Mouse (Mus musculus): ENCODE results near the gene Hist1h2ao. TPM values are rescaled to one million over a fixed set of nuclear protein-coding genes. Genes with fewer than 3 reads are reported as not detected.
"Not testable (repeated sequence)": the region's sequence is repeated elsewhere in the genome, so short reads cannot be mapped to it uniquely, and the experiment has no call there.

Hist1h2ao gene
- polyA plus RNA-seq (2015; fragmentation: Nextera tagmentation; extraction: Ambion mirVana) = 1.8 TPM in 1 of 2 replicates, not detected in the other

GRCm38 (mm10) chr13:21810073-21810472 lies at the start of gene Hist1h2ao, which contains the start of gene Hist1h2bq:
Gene Hist1h2ao (plus strand): TSS chr13:21810465.
Gene Hist1h2bq (minus strand): TSS chr13:21810197.
- H3K27ac ChIP-seq (replicated peaks); H3K9ac ChIP-seq (replicated peaks): not testable (repeated sequence)

GRCm38 (mm10) chr13:21778814-21779766 lies 31.2 kb upstream of the Hist1h2ao start:
- peak; percentile 95 for ATAC-seq (replicated peaks)
- 3% methylated on average over 33 of the region's 33 CpGs for WGBS

More at GRCm38 (mm10) chr13:21810073-21810472, at the start of gene Hist1h2ao, which contains the start of gene Hist1h2bq:
- H3K27me3 ChIP-seq; H3K36me3 ChIP-seq; H3K4me2 ChIP-seq (replicated peaks); H3K9me3 ChIP-seq; H3K4me3 ChIP-seq; H3K4me1 ChIP-seq: not testable (repeated sequence)
- WGBS = no CpG with 5 or more reads among the region's 23 CpGs
- ATAC-seq (replicated peaks) = peak; percentile 98

GRCm38 (mm10) chr13:21779767-21780731 lies 30.2 kb upstream of the Hist1h2ao start, which contains the start of gene Hist1h1b:
Gene Hist1h1b (minus strand): TSS chr13:21780625.
- H3K9ac ChIP-seq (replicated peaks) = peak within 1 kb of the TSS; percentile 60
- H3K36me3 ChIP-seq = no peaks in the 10 kb centered on the region
- H3K27me3 ChIP-seq = no peaks in the 10 kb centered on the region
- no peaks in the 10 kb centered on the region for H3K9me3 ChIP-seq
- WGBS = under 1% methylated on average over 44 of the region's 44 CpGs
- ATAC-seq (replicated peaks) = peak; percentile 6
- peaks cover 44% of the 10 kb centered on the region for H3K4me1 ChIP-seq
- H3K4me2 ChIP-seq (replicated peaks) = peak within 1 kb of the TSS; percentile 84
- peak within 1 kb of the TSS; percentile 50 for H3K4me3 ChIP-seq
- peak within 1 kb of the TSS; percentile 89 for H3K27ac ChIP-seq (replicated peaks)

More at GRCm38 (mm10) chr13:21778814-21779766, 31.2 kb upstream of the Hist1h2ao start:
- H3K4me1 ChIP-seq = peaks cover 39% of the 10 kb centered on the region
- no peaks in the 10 kb centered on the region for H3K27me3 ChIP-seq
- peak overlapping the region; percentile 50 for H3K4me3 ChIP-seq
- H3K4me2 ChIP-seq (replicated peaks) = peak overlapping the region; percentile 84
- H3K27ac ChIP-seq (replicated peaks) = peak overlapping the region; percentile 89
- H3K9ac ChIP-seq (replicated peaks) = peak overlapping the region; percentile 60
- no peaks in the 10 kb centered on the region for H3K36me3 ChIP-seq
- H3K9me3 ChIP-seq = no peaks in the 10 kb centered on the region

GRCm38 (mm10) chr13:21781021-21781555 lies 29.2 kb upstream of the Hist1h2ao start:
- H3K27ac ChIP-seq (replicated peaks) = peak overlapping the region; percentile 89

GRCm38 (mm10) chr13:21781639-21782038 lies 28.6 kb upstream of the Hist1h2ao start:
- WGBS = 95% methylated on average over 1 of the region's 1 CpGs
- no peak overlapping the region for H3K27ac ChIP-seq (replicated peaks)
- no peak overlapping the region for H3K4me3 ChIP-seq
- H3K4me1 ChIP-seq = peaks cover 56% of the 10 kb centered on the region
- H3K4me2 ChIP-seq (replicated peaks) = no peak overlapping the region
- no peak overlapping the region for H3K9ac ChIP-seq (replicated peaks)
- no peaks in the 10 kb centered on the region for H3K36me3 ChIP-seq
- H3K27me3 ChIP-seq = no peaks in the 10 kb centered on the region
- H3K9me3 ChIP-seq = no peaks in the 10 kb centered on the region
- ATAC-seq (replicated peaks) = no peak

More at GRCm38 (mm10) chr13:21781021-21781555, 29.2 kb upstream of the Hist1h2ao start:
- H3K4me3 ChIP-seq = peak overlapping the region; percentile 50; the same call in 1 of the 2 replicates
- no peak overlapping the region for H3K9ac ChIP-seq (replicated peaks)
- H3K9me3 ChIP-seq = no peaks in the 10 kb centered on the region
- WGBS = 39% methylated on average over 6 of the region's 6 CpGs
- ATAC-seq (replicated peaks) = no peak
- no peaks in the 10 kb centered on the region for H3K27me3 ChIP-seq
- H3K36me3 ChIP-seq = no peaks in the 10 kb centered on the region
- H3K4me2 ChIP-seq (replicated peaks) = peak overlapping the region; percentile 84
- H3K4me1 ChIP-seq = peaks cover 51% of the 10 kb centered on the region

- peaks cover 57% of the 10 kb centered on the region for H3K4me1 ChIP-seq
- not testable (repeated sequence) for H3K9me3 ChIP-seq; H3K36me3 ChIP-seq; ATAC-seq (replicated peaks); H3K27me3 ChIP-seq
- H3K27ac ChIP-seq (replicated peaks) = peak overlapping the region; percentile 88
- H3K4me2 ChIP-seq (replicated peaks) = peak overlapping the region; percentile 77
- peak overlapping the region; percentile 67 for H3K9ac ChIP-seq (replicated peaks)
- under 1% methylated on average over 23 of the region's 35 CpGs for WGBS
- H3K4me3 ChIP-seq = peak overlapping the region; percentile 46
Observed at GRCm38 (mm10) chr13:21782361-21783254, 27.7 kb upstream of the Hist1h2ao start.

GRCm38 (mm10) chr13:21783255-21783617 lies 27.0 kb upstream of the Hist1h2ao start, which contains the start of gene Hist1h3i:
Gene Hist1h3i (minus strand): TSS chr13:21783370.
- H3K27me3 ChIP-seq = no peaks in the 10 kb centered on the region
- no peaks in the 10 kb centered on the region for H3K36me3 ChIP-seq
- H3K27ac ChIP-seq (replicated peaks) = peak within 1 kb of the TSS; percentile 88
- peaks cover 59% of the 10 kb centered on the region for H3K4me1 ChIP-seq
- ATAC-seq (replicated peaks) = peak; percentile 79
- WGBS = 0% methylated on average over 17 of the region's 20 CpGs
- peak within 1 kb of the TSS; percentile 77 for H3K4me2 ChIP-seq (replicated peaks)
- H3K4me3 ChIP-seq = peak within 1 kb of the TSS; percentile 46
- H3K9ac ChIP-seq (replicated peaks) = peak within 1 kb of the TSS; percentile 67
- H3K9me3 ChIP-seq = no peaks in the 10 kb centered on the region

- no peak for ATAC-seq (replicated peaks)
- Histone ChIP-seq H3K27ac (replicated peaks) (peak overlapping the region; percentile 88), H3K36me3 (no peaks in the 10 kb centered on the region), H3K9ac (replicated peaks) (peak overlapping the region; percentile 26; the same call in 1 of the 2 replicates), H3K4me3 (peak overlapping the region; percentile 46), H3K4me2 (replicated peaks) (peak overlapping the region; percentile 77), H3K9me3 (no peaks in the 10 kb centered on the region), H3K4me1 (peaks cover 59% of the 10 kb centered on the region), H3K27me3 (no peaks in the 10 kb centered on the region)
- under 1% methylated on average over 9 of the region's 9 CpGs for WGBS
Observed at GRCm38 (mm10) chr13:21783734-21784161, 26.5 kb upstream of the Hist1h2ao start.

- no peak for ATAC-seq (replicated peaks)
- peak overlapping the region; percentile 26; the same call in 1 of the 2 replicates for H3K9ac ChIP-seq (replicated peaks)
- H3K27ac ChIP-seq (replicated peaks) = peak overlapping the region; percentile 88
- H3K9me3 ChIP-seq = no peaks in the 10 kb centered on the region
- H3K4me3 ChIP-seq = no peak overlapping the region
- 19% methylated on average over 6 of the region's 6 CpGs for WGBS
- no peaks in the 10 kb centered on the region for H3K36me3 ChIP-seq
- H3K4me1 ChIP-seq = peaks cover 57% of the 10 kb centered on the region
- H3K4me2 ChIP-seq (replicated peaks) = peak overlapping the region; percentile 77
- H3K27me3 ChIP-seq = no peaks in the 10 kb centered on the region
Observed at GRCm38 (mm10) chr13:21784311-21784710, 26.0 kb upstream of the Hist1h2ao start.

- H3K4me2 ChIP-seq (replicated peaks) = peak overlapping the region; percentile 57
- no peaks in the 10 kb centered on the region for H3K36me3 ChIP-seq
- 2% methylated on average over 8 of the region's 8 CpGs for WGBS
- peaks cover 43% of the 10 kb centered on the region for H3K4me1 ChIP-seq
- ATAC-seq (replicated peaks) = no peak
- H3K9ac ChIP-seq (replicated peaks) = peak overlapping the region; percentile 49
- peak overlapping the region; percentile 87 for H3K27ac ChIP-seq (replicated peaks)
- H3K4me3 ChIP-seq = peak overlapping the region; percentile 42
- H3K27me3 ChIP-seq = no peaks in the 10 kb centered on the region
- no peaks in the 10 kb centered on the region for H3K9me3 ChIP-seq
Observed at GRCm38 (mm10) chr13:21786189-21786898, 23.9 kb upstream of the Hist1h2ao start.

All from forebrain, embryonic 15.5 days (tissue).